Mouse (Mus musculus): ENCODE data around the gene Gab2.

DNA sequence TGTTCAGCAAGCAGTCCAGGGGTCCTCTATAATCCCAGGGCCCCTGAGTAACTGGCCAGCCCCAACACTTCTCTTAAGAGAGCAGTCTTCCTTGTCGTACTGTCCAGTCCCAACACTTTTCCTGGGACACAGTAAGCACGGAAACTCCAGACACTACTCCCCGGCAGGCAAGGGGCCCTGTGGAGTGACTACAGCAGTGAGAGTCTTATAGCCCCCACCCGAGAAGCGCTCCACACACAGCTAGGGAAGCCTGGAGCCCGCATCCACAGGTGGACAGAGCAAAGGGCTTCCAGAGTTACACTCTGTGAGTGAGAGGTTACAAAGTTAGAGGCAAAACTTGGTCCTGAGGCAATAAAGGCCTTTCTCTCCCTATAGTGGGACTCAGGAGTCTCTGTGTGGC is 268.1 kb downstream of the Gab2 start:
- no peak for TF ChIP-seq CTCF (IDR thresholded peaks at IDR 0.05; ENCODE audit: control insufficient read depth, insufficient read depth, insufficient read length)
- no peak for TF ChIP-seq CEBPB (IDR thresholded peaks at IDR 0.05; ENCODE audit: low read depth)
- no peak for TF ChIP-seq USF1 (IDR thresholded peaks at IDR 0.05; ENCODE audit: low read depth)
- TF ChIP-seq MAX (IDR thresholded peaks at IDR 0.05), result no peak

All from C2C12 (cell line).